Mouse (Mus musculus): ENCODE results near the gene Dapk2. TPM values are rescaled to one million over a fixed set of nuclear protein-coding genes. Genes with fewer than 3 reads are reported as not detected.

Gene Dapk2
- polyA plus RNA-seq, 1 experiment from 2014 or later: 23.4 TPM

DNA sequence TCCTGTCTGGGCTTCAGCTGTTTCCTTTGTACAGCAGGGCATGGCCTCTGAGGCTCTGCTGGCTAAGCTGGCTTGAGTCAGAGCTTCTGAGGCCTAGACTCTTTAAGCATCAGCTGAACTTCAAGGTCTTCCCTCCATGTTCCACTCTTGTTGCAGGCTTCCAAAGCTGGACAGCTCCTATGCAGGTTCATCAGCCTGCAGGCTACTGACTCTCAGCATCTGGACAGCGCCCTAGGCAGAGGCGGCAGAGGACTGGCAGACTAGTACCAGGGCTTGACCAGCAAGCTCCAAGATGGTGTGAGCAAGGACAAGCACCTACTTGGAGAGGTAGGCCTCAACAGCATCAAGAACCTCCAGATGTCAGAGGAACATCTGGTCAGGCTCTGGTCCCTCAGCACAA lies 149.3 kb downstream of the Dapk2 start:
- H3K9me3 ChIP-seq (ENCODE audit: low read length): no peaks in the 10 kb centered on the region
- ATAC-seq (peak; percentile 57; the same call in 1 of the 2 replicates), DNase-seq (peak; percentile 74)
- no peak overlapping the region for H3K9ac ChIP-seq (replicated peaks)
- peaks cover 3% of the 10 kb centered on the region; the same call in 1 of the 2 replicates for H3K4me1 ChIP-seq (ENCODE audit: insufficient read depth)
- no peaks in the 10 kb centered on the region for H3K36me3 ChIP-seq (replicated peaks; ENCODE audit: insufficient read depth, low read length)
- no peaks in the 10 kb centered on the region for H3K27me3 ChIP-seq (ENCODE audit: insufficient read depth, low read length)
- WGBS (ENCODE audit: insufficient replicate concordance): 20% methylated on average over 2 of the region's 2 CpGs
- H3K4me2 ChIP-seq (ENCODE audit: low read depth, low read length): no peak overlapping the region
- H3K27ac ChIP-seq (ENCODE audit: low read depth): no peak overlapping the region
- no peak for TF ChIP-seq CTCF (IDR thresholded peaks at IDR 0.05; ENCODE audit: low read depth)
- no peak for TF ChIP-seq EP300 (IDR thresholded peaks at IDR 0.05; ENCODE audit: low read depth)
- no peak overlapping the region for H3K4me3 ChIP-seq (ENCODE audit: low read depth, low read length)

DNA sequence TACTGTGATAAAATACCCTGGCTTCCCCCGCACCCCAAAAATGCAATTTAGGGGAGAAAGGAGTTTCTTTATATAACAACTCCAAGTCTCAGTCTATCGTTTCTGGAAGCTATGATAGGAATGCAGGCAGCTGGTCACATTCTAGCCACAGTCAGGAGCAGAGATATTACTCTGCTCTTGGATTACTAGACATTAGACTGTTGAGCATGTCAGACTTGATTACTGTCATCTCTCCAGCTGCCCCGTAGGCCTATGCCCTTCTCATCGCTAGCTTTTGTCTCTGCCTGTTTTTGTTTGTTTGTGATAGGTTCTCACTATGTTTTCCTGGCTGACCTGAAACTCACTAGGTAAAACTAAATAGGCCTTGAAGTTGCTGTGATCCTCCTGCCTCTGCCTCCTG lies 150.7 kb downstream of the Dapk2 start:
- WGBS (ENCODE audit: insufficient replicate concordance): 72% methylated on average over 4 of the region's 4 CpGs
- no peak overlapping the region for H3K27ac ChIP-seq (ENCODE audit: low read depth)
- TF ChIP-seq EP300 (IDR thresholded peaks at IDR 0.05; ENCODE audit: low read depth) (no peak), CTCF (IDR thresholded peaks at IDR 0.05; ENCODE audit: low read depth) (no peak)
- DNase-seq (no peak), ATAC-seq (no peak)
- H3K9ac ChIP-seq (replicated peaks): no peak overlapping the region
- H3K27me3 ChIP-seq (ENCODE audit: insufficient read depth, low read length): no peaks in the 10 kb centered on the region
- no peak overlapping the region for H3K4me2 ChIP-seq (ENCODE audit: low read depth, low read length)
- no peaks in the 10 kb centered on the region for H3K9me3 ChIP-seq (ENCODE audit: low read length)
- no peak overlapping the region for H3K4me3 ChIP-seq (ENCODE audit: low read depth, low read length)
- no peaks in the 10 kb centered on the region for H3K36me3 ChIP-seq (replicated peaks; ENCODE audit: insufficient read depth, low read length)
- H3K4me1 ChIP-seq (ENCODE audit: insufficient read depth): peaks cover 3% of the 10 kb centered on the region; the same call in 1 of the 2 replicates

DNA sequence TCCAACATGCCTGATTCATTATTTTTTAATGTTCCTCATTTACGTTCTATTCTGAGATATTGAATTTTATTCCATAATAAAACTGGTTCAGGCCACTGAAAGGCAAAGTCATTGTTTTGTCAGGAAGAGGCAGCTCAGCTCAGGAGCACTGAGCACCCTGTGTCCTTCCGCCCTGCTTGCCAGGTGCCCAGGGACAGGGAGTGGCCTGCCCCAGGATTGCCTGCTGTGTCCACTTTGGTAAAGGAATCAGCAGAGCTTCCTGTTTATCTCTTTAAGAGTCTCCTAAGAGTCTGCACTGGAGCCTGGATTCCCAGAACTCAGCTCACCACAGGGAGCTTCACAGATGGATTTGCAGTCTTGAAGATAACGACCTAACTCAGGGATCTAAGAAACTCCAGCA lies 153.4 kb downstream of the Dapk2 start:
- TF ChIP-seq CTCF (IDR thresholded peaks at IDR 0.05; ENCODE audit: low read depth) (no peak), EP300 (IDR thresholded peaks at IDR 0.05; ENCODE audit: low read depth) (no peak)
- Histone ChIP-seq H3K4me3 (ENCODE audit: low read depth, low read length) (no peak overlapping the region), H3K4me2 (ENCODE audit: low read depth, low read length) (no peak overlapping the region), H3K27me3 (ENCODE audit: insufficient read depth, low read length) (no peaks in the 10 kb centered on the region), H3K27ac (ENCODE audit: low read depth) (no peak overlapping the region), H3K36me3 (replicated peaks; ENCODE audit: insufficient read depth, low read length) (no peaks in the 10 kb centered on the region), H3K9ac (replicated peaks) (no peak overlapping the region), H3K4me1 (ENCODE audit: insufficient read depth) (no peaks in the 10 kb centered on the region), H3K9me3 (ENCODE audit: low read length) (no peaks in the 10 kb centered on the region)
- DNase-seq (no peak), ATAC-seq (no peak)
- WGBS (ENCODE audit: insufficient replicate concordance): 57% methylated on average over 3 of the region's 3 CpGs

DNA sequence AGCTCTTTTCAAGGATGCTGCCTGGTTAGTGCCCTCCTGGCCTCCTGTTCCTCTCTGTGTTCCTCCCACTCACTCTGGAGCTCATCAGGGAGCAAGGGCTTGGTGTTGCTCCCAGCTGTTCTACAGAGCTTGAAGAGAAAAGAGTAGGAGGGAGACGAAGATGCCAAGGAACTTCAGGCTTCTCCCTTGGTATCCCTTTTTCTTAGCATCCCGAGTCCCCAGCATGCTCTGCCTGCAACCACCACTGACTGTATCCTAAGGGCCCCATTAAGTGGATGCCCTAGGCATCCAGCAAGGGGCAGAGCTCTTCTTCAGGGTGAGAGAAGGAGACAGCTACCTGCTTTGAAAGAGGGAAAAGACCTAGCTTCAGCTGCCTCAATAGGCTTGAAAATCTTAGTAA lies 158.6 kb downstream of the Dapk2 start:
- H3K4me3 ChIP-seq (ENCODE audit: low read depth, low read length): no peak overlapping the region
- H3K9ac ChIP-seq (replicated peaks): no peak overlapping the region
- DNase-seq: no peak
- whole genome bisulfite sequencing (ENCODE audit: insufficient replicate concordance): 69% methylated on average over 2 of the region's 2 CpGs
- no peaks in the 10 kb centered on the region for H3K4me1 ChIP-seq (ENCODE audit: insufficient read depth)
- H3K36me3 ChIP-seq (replicated peaks; ENCODE audit: insufficient read depth, low read length): no peaks in the 10 kb centered on the region
- no peaks in the 10 kb centered on the region for H3K9me3 ChIP-seq (ENCODE audit: low read length)
- no peak for TF ChIP-seq CTCF (IDR thresholded peaks at IDR 0.05; ENCODE audit: low read depth)
- ATAC-seq: no peak
- no peak overlapping the region for H3K4me2 ChIP-seq (ENCODE audit: low read depth, low read length)
- H3K27me3 ChIP-seq (ENCODE audit: insufficient read depth, low read length): no peaks in the 10 kb centered on the region
- H3K27ac ChIP-seq (ENCODE audit: low read depth): no peak overlapping the region

Other genes with a start within 250 kb of the Dapk2 start
- 6.8 and 8.7 TPM in 2 replicates for gene Trip4, start 249.4 kb upstream of the Dapk2 start, polyA plus RNA-seq (2015; fragmentation: Nextera tagmentation; extraction: Ambion mirVana)
- 1.9 and 2.0 TPM in 2 replicates for gene Csnk1g1, start 249.3 kb upstream of the Dapk2 start, polyA plus RNA-seq (2015; fragmentation: Nextera tagmentation; extraction: Ambion mirVana)
- gene Ppib, start 98.0 kb upstream of the Dapk2 start, polyA plus RNA-seq (2015; fragmentation: Nextera tagmentation; extraction: Ambion mirVana): 368 and 376 TPM in 2 replicates
- gene Snx22, start 88.5 kb upstream of the Dapk2 start, polyA plus RNA-seq (2015; fragmentation: Nextera tagmentation; extraction: Ambion mirVana): 13.4 and 13.7 TPM in 2 replicates
- gene Snx1, start 31.6 kb upstream of the Dapk2 start, polyA plus RNA-seq (2015; fragmentation: Nextera tagmentation; extraction: Ambion mirVana): 30.4 and 34.5 TPM in 2 replicates
- gene Ciao2a, start 31.6 kb upstream of the Dapk2 start, polyA plus RNA-seq (2015; fragmentation: Nextera tagmentation; extraction: Ambion mirVana): 122 and 133 TPM in 2 replicates
- gene Herc1, start 192.2 kb downstream of the Dapk2 start, polyA plus RNA-seq (2015; fragmentation: Nextera tagmentation; extraction: Ambion mirVana): 11.9 and 13.9 TPM in 2 replicates